Mouse (Mus musculus) G1E-ER4 (cell line): ENCODE measurements around the gene Dact2. TPM values are rescaled to one million over a fixed set of nuclear protein-coding genes. Genes with fewer than 3 reads are reported as not detected.

ENCODE experiments used
- GATA1 ChIP-seq: IDR thresholded peaks from one replicate; pipeline ENCODE4 v1.8.0; 2012; ENCODE audit warnings: low read length, inconsistent platforms
- polyA plus RNA-seq: library from polyadenylated mRNA; stranded (reverse); fragments of >175 nt; gene quantifications from 2 replicates; pipeline ENCODE4 v1.2.3, GENCODE M21; 2012

Dact2 gene
- polyA plus RNA-seq = not detected in 2 replicates

GRCm38 (mm10) chr17:14204061-14204460, at the start of gene Dact2:
Gene Dact2 (minus strand): TSS chr17:14204304.
- TF ChIP-seq GATA1 = no peak

- TF ChIP-seq GATA1 = no peak
These were observed 48.4 kb upstream of the Dact2 start for GRCm38 (mm10) chr17:14252456-14252855.

GRCm38 (mm10) chr17:14250401-14250800, 46.3 kb upstream of the Dact2 start:
- TF ChIP-seq GATA1 = no peak

GRCm38 (mm10) chr17:14249595-14249994, 45.5 kb upstream of the Dact2 start:
- TF ChIP-seq GATA1 = no peak

GRCm38 (mm10) chr17:14247931-14248330, 43.8 kb upstream of the Dact2 start:
- TF ChIP-seq GATA1 = no peak

GRCm38 (mm10) chr17:14246266-14246665, 42.2 kb upstream of the Dact2 start:
- TF ChIP-seq GATA1 = no peak

- TF ChIP-seq GATA1 = no peak
These were observed 40.3 kb upstream of the Dact2 start for GRCm38 (mm10) chr17:14244195-14244965.

- no peak for TF ChIP-seq GATA1
These were observed 38.5 kb upstream of the Dact2 start for GRCm38 (mm10) chr17:14242634-14243033.

- no peak for TF ChIP-seq GATA1
These were observed 35.9 kb upstream of the Dact2 start for GRCm38 (mm10) chr17:14239960-14240359.

GRCm38 (mm10) chr17:14237134-14237533, 33.0 kb upstream of the Dact2 start:
- no peak for TF ChIP-seq GATA1

GRCm38 (mm10) chr17:14234774-14235389, 30.8 kb upstream of the Dact2 start:
- TF ChIP-seq GATA1 = no peak

- TF ChIP-seq GATA1 = no peak
These were observed 29.6 kb upstream of the Dact2 start for GRCm38 (mm10) chr17:14233658-14234057.

- TF ChIP-seq GATA1 = no peak
These were observed 28.5 kb upstream of the Dact2 start for GRCm38 (mm10) chr17:14232629-14233028.

GRCm38 (mm10) chr17:14230698-14231430, 26.8 kb upstream of the Dact2 start:
- TF ChIP-seq GATA1 = no peak

GRCm38 (mm10) chr17:14228381-14228780, 24.3 kb upstream of the Dact2 start:
- no peak for TF ChIP-seq GATA1

GRCm38 (mm10) chr17:14227601-14228000, 23.5 kb upstream of the Dact2 start:
- TF ChIP-seq GATA1 = no peak
